Mouse (Mus musculus) hindbrain, embryonic 12.5 days (tissue): ENCODE data around the gene Sfxn1. TPM values are rescaled to one million over a fixed set of nuclear protein-coding genes. Genes with fewer than 3 reads are reported as not detected.

Source experiments
- ATAC-seq: fragments of 200-750 bp; cut with Nextera tagmentation; 2 replicates; pipeline ENCODE4 v1.8.0; 2017; ENCODE audit warnings: moderate TSS enrichment; ENCODE audit not compliant: low FRiP score
- H3K27ac ChIP-seq: fragments of 300-500 bp; sonication (generic); 2 replicates; pipeline ENCODE4 v1.5.1; 2016; ENCODE audit warnings: mild to moderate bottlenecking
- H3K27me3 ChIP-seq: fragments of 300-500 bp; sonication (generic); 2 replicates; pipeline ENCODE4 v1.6.1; 2016; ENCODE audit warnings: mild to moderate bottlenecking
- H3K36me3 ChIP-seq: fragments of 300-500 bp; sonication (generic); 2 replicates; pipeline ENCODE4 v1.6.1; 2016; ENCODE audit warnings: mild to moderate bottlenecking
- H3K4me1 ChIP-seq: fragments of 300-500 bp; sonication (generic); 2 replicates; pipeline ENCODE4 v1.6.1; 2016
- H3K4me2 ChIP-seq: fragments of 300-500 bp; sonication (generic); replicated peaks from 2 replicates; pipeline ENCODE4 v1.6.1; 2016; ENCODE audit warnings: mild to moderate bottlenecking
- H3K4me3 ChIP-seq: fragments of 300-500 bp; sonication (generic); 2 replicates; pipeline ENCODE4 v1.5.1; 2016; ENCODE audit warnings: mild to moderate bottlenecking
- H3K9ac ChIP-seq: fragments of 300-500 bp; sonication (generic); 2 replicates; pipeline ENCODE4 v1.6.1; 2016; ENCODE audit warnings: mild to moderate bottlenecking, moderate library complexity
- H3K9me3 ChIP-seq: fragments of 300-500 bp; sonication (generic); replicated peaks from 2 replicates; pipeline ENCODE4 v1.6.1; 2016; ENCODE audit warnings: mild to moderate bottlenecking
- WGBS: fragments of 180-500 bp; shearing (Covaris S2); methylation state at CpG from one replicate; pipeline ENCODE4 v1.1.7; 2016; 5-methylcytosine and 5-hydroxymethylcytosine counted together
- polyA plus RNA-seq: library from polyadenylated mRNA; unstranded; fragments of >200 nt; fragmentation: Nextera tagmentation; extraction: Ambion mirVana; gene quantifications from 2 replicates; pipeline ENCODE4 v1.2.1, GENCODE M21; 2016

Gene Sfxn1
- polyA plus RNA-seq, 1 experiment from 2014 or later: 72.6 TPM

DNA sequence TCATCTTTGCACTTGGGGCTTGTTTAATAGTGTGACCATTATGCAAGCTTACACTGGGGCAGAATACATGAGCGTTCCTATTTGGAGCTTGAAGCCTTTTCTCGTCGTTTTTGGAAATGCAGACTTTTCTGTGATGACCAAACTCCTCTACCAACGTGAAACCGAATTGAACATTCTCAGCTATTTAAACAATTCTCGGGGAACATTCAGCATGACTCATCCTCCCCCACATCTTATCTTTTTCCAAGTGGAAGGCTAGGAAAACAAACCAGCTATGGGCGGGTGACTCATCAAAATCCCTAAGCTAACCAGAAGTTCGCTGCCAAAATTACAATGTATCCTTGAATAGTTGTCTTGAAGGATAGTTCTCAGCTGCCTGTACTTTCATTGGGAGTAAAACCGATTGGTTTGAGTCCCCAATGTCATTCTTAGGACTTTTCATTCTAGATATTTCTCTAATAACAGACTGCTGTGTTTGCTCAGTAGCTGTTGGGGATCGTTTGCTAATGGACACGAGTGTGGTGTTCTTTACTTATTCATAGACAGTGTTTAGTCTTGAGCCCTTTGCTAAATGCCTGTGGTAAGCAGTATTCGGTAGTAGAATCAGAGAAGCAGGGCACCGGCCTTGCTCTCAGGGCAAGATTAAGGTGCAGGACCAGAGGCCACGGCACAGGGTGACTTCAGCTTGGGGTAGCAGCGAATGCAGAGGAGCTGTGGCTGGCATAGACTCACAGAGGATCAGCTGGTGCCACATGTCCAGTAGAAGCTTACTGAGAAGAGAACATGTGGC is 29.6 kb downstream of the Sfxn1 start:
- Histone ChIP-seq H3K9me3 (no peaks in the 10 kb centered on the region), H3K27ac (no peak overlapping the region), H3K4me1 (no peaks in the 10 kb centered on the region), H3K4me3 (no peak overlapping the region), H3K36me3 (peaks cover 34% of the 10 kb centered on the region), H3K27me3 (no peaks in the 10 kb centered on the region), H3K9ac (no peak overlapping the region), H3K4me2 (no peak overlapping the region)
- no peak for ATAC-seq
- 91% methylated on average over 15 of the region's 15 CpGs for WGBS

GRCm38 (mm10) chr13:54102061-54102460 is 30.4 kb downstream of the Sfxn1 start:
- H3K4me2 ChIP-seq: no peak overlapping the region
- no peaks in the 10 kb centered on the region for H3K9me3 ChIP-seq
- H3K36me3 ChIP-seq: peaks cover 36% of the 10 kb centered on the region
- WGBS: 93% methylated on average over 3 of the region's 3 CpGs
- H3K27ac ChIP-seq: no peak overlapping the region
- no peak overlapping the region for H3K9ac ChIP-seq
- H3K4me1 ChIP-seq: no peaks in the 10 kb centered on the region
- ATAC-seq: no peak
- no peak overlapping the region for H3K4me3 ChIP-seq
- H3K27me3 ChIP-seq: no peaks in the 10 kb centered on the region

DNA sequence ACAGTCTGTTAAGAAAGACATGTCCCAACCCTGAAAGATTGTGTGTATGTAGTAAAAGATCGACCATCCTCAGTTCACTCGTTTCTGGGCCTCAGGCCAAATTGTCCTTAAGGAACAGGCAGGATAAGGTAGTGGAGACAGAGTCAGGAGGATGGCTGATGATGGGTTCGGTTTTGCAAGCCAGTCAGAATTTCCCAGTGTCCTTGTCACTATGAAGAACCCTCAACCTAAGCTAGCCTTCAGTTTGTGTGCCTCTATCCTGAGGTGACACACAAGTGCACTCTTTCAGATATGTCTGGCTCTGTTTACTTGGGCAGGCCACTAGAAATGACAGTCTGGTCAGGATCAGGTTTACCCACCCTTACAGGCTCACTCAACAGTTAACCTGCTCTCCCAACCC is 31.6 kb downstream of the Sfxn1 start:
- peaks cover 32% of the 10 kb centered on the region for H3K36me3 ChIP-seq
- H3K9me3 ChIP-seq: no peaks in the 10 kb centered on the region
- H3K27me3 ChIP-seq: no peaks in the 10 kb centered on the region
- H3K9ac ChIP-seq: no peak overlapping the region
- H3K4me2 ChIP-seq: no peak overlapping the region
- H3K4me1 ChIP-seq: no peaks in the 10 kb centered on the region
- ATAC-seq: no peak
- no peak overlapping the region for H3K27ac ChIP-seq
- 93% methylated on average over 3 of the region's 3 CpGs for WGBS
- no peak overlapping the region for H3K4me3 ChIP-seq

GRCm38 (mm10) chr13:54103866-54104265 is 32.2 kb downstream of the Sfxn1 start:
- no peak overlapping the region for H3K4me2 ChIP-seq

DNA sequence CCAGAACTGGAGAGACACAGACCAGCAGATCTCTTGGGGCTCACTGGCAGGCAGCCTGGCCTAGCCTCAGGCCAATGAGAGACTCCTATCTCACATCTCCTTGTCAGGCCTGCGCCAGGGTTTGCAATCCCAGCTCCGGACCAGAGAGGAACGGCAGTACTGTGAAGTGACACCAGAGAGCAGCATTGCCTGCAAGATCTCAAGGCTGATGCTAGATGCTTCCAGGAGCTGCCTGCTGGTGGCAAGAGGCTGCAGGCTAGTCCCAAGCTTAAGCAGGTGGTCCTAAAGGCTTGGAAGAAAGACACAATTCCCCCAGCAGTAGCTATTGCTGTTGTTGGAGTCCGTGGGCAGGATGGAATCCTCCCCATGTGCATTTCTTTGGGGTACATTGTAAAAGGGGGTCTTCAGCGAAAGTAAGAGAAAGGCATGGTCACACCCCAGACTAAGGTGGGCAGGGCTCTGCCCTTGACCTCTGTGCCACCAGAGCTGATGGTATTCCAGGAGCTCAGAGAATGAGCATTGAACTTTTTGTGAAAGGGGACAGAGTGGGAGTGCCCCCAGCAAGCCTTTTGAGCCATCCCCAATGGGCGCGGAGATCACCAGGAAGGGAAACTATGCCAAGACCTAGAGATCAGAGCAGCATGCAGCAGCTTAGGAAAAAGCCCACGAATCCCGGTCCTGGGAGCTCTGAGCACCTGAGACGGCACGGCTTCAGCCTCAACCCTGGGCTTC is 42.3 kb downstream of the Sfxn1 start:
- 0 out of 2 replicates have a peak, but pooled peaks have one; percentile 46 for ATAC-seq
- Histone ChIP-seq H3K9ac (no peak overlapping the region), H3K4me3 (no peak overlapping the region), H3K36me3 (no peaks in the 10 kb centered on the region), H3K4me2 (no peak overlapping the region), H3K27ac (no peak overlapping the region), H3K9me3 (peaks cover 10% of the 10 kb centered on the region), H3K4me1 (0 out of 2 replicates have a peak, but pooled peaks cover 3% of the 10 kb centered on the region), H3K27me3 (no peaks in the 10 kb centered on the region)
- WGBS: 54% methylated on average over 11 of the region's 11 CpGs

More at GRCm38 (mm10) chr13:54103866-54104265, 32.2 kb downstream of the Sfxn1 start:
- Histone ChIP-seq H3K27ac (no peak overlapping the region), H3K4me1 (no peaks in the 10 kb centered on the region), H3K4me3 (no peak overlapping the region), H3K9me3 (no peaks in the 10 kb centered on the region), H3K27me3 (no peaks in the 10 kb centered on the region), H3K9ac (no peak overlapping the region), H3K36me3 (peaks cover 27% of the 10 kb centered on the region)
- 85% methylated on average over 10 of the region's 10 CpGs for WGBS
- ATAC-seq: no peak

- Histone ChIP-seq H3K27me3 (no peaks in the 10 kb centered on the region), H3K4me3 (no peak overlapping the region), H3K4me2 (no peak overlapping the region), H3K9me3 (peaks cover 10% of the 10 kb centered on the region), H3K4me1 (0 out of 2 replicates have a peak, but pooled peaks cover 3% of the 10 kb centered on the region), H3K27ac (no peak overlapping the region), H3K36me3 (no peaks in the 10 kb centered on the region), H3K9ac (no peak overlapping the region)
- ATAC-seq: no peak
- 80% methylated on average over 5 of the region's 5 CpGs for WGBS
Measured at GRCm38 (mm10) chr13:54114931-54115330, 43.3 kb downstream of the Sfxn1 start.

DNA sequence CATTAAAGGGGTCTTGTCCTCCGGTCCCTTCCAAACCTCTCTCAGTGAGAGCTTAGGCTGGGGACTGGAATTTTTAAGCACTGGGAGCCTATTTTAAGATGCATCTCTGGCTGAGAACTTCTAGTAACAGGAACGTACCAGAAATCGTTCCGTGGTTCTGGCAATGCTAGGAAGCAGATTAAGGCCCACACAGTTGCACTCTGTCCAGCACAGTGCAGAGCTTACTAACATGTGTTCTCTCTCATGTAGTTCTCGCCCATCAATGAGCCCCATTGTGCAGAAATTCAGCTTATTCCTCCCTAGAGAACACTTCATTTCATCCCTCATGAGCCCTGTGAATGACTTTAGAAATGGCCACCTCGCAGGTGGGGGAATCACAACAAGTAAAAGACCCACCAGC is 44.1 kb downstream of the Sfxn1 start:
- H3K9me3 ChIP-seq: peaks cover 10% of the 10 kb centered on the region
- 0 out of 2 replicates have a peak, but pooled peaks cover 3% of the 10 kb centered on the region for H3K4me1 ChIP-seq
- ATAC-seq: no peak
- no peaks in the 10 kb centered on the region for H3K27me3 ChIP-seq
- no peak overlapping the region for H3K27ac ChIP-seq
- H3K9ac ChIP-seq: no peak overlapping the region
- H3K4me2 ChIP-seq: no peak overlapping the region
- WGBS: 86% methylated on average over 6 of the region's 6 CpGs
- H3K36me3 ChIP-seq: no peaks in the 10 kb centered on the region
- H3K4me3 ChIP-seq: no peak overlapping the region

GRCm38 (mm10) chr13:54118355-54118754 is 46.7 kb downstream of the Sfxn1 start:
- Histone ChIP-seq H3K27ac (peak overlapping the region; percentile 55; the same call in 1 of the 2 replicates), H3K36me3 (no peaks in the 10 kb centered on the region), H3K9ac (no peak overlapping the region), H3K4me1 (0 out of 2 replicates have a peak, but pooled peaks cover 3% of the 10 kb centered on the region), H3K27me3 (no peaks in the 10 kb centered on the region), H3K9me3 (peaks cover 18% of the 10 kb centered on the region), H3K4me3 (no peak overlapping the region), H3K4me2 (no peak overlapping the region)
- WGBS: 29% methylated on average over 5 of the region's 5 CpGs
- ATAC-seq: peak; percentile 29; the same call in 1 of the 2 replicates

GRCm38 (mm10) chr13:54137756-54138410 is 66.2 kb downstream of the Sfxn1 start:
- no peak overlapping the region for H3K4me2 ChIP-seq
- no peaks in the 10 kb centered on the region for H3K4me1 ChIP-seq
- ATAC-seq: no peak
- WGBS: 79% methylated on average over 9 of the region's 9 CpGs
- H3K27me3 ChIP-seq: no peaks in the 10 kb centered on the region
- no peak overlapping the region for H3K9ac ChIP-seq
- H3K4me3 ChIP-seq: no peak overlapping the region
- H3K9me3 ChIP-seq: no peaks in the 10 kb centered on the region
- H3K36me3 ChIP-seq: no peaks in the 10 kb centered on the region
- H3K27ac ChIP-seq: no peak overlapping the region

- H3K4me2 ChIP-seq: peak overlapping the region; percentile 21; the same call in 1 of the 2 replicates
- no peaks in the 10 kb centered on the region for H3K36me3 ChIP-seq
- no peak overlapping the region for H3K9ac ChIP-seq
- H3K27me3 ChIP-seq: no peaks in the 10 kb centered on the region
- 25% methylated on average over 5 of the region's 5 CpGs for WGBS
- ATAC-seq: peak; percentile 78
- H3K4me3 ChIP-seq: no peak overlapping the region
- peak overlapping the region; percentile 60 for H3K27ac ChIP-seq
- 0 out of 2 replicates have a peak, but pooled peaks cover 5% of the 10 kb centered on the region for H3K9me3 ChIP-seq
- H3K4me1 ChIP-seq: peaks cover 11% of the 10 kb centered on the region
Measured at GRCm38 (mm10) chr13:54143788-54144187, 72.1 kb downstream of the Sfxn1 start.

DNA sequence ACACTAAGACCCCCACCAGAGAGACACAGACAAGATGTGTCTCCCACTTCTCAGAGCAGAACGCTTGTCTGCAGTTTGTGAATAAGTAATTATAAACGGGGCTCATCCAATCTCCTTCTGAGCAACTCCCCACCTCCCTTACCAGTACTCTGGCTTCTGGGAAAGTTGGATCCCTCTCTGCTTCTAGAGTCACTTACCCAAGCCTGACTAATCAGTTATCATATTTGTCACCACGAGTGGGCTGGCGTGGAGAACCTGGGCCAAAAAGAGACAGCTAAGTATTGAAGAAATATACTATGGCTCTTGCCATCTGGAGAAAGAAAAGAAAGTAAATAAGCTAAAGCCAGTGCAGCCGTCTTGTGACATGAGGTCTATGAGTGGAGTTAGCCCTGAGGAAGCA is 73.0 kb downstream of the Sfxn1 start:
- no peak for ATAC-seq
- no peak overlapping the region for H3K4me3 ChIP-seq
- H3K4me2 ChIP-seq: no peak overlapping the region
- H3K27me3 ChIP-seq: no peaks in the 10 kb centered on the region
- WGBS: 59% methylated on average over 5 of the region's 5 CpGs
- 0 out of 2 replicates have a peak, but pooled peaks cover 5% of the 10 kb centered on the region for H3K9me3 ChIP-seq
- H3K27ac ChIP-seq: peak overlapping the region; percentile 60; the same call in 1 of the 2 replicates
- no peak overlapping the region for H3K9ac ChIP-seq
- peaks cover 11% of the 10 kb centered on the region for H3K4me1 ChIP-seq
- H3K36me3 ChIP-seq: no peaks in the 10 kb centered on the region

DNA sequence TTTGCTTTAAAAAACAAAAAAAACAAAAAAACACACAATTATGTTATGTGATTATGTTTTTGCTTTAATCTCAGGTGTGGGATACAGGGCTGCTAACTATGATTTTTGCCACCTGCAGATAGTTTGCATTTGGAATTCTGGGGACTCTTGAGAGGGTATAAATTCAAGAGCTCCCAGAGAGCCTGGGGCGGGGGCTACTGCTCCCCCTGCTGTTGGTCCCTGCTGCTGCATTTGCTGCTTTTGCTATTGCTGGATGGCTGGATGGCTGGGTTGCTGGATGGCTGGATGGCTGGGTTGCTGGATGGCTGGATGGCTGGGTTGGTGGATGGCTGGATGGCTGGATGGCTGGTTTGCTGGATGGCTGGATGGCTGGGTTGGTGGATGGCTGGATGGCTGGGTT is 75.7 kb downstream of the Sfxn1 start:
- 80% methylated on average over 1 of the region's 1 CpGs for WGBS
- Histone ChIP-seq H3K4me1 (peaks cover 11% of the 10 kb centered on the region), H3K36me3 (no peaks in the 10 kb centered on the region), H3K27ac (no peak overlapping the region), H3K4me3 (no peak overlapping the region), H3K27me3 (no peaks in the 10 kb centered on the region), H3K9ac (no peak overlapping the region), H3K9me3 (0 out of 2 replicates have a peak, but pooled peaks cover 5% of the 10 kb centered on the region), H3K4me2 (no peak overlapping the region)
- ATAC-seq: no peak
